Mouse (Mus musculus) forebrain, embryonic 14.5 days (tissue): Measurements from ENCODE around the gene Doc2b. TPM values are rescaled to one million over a fixed set of nuclear protein-coding genes. Genes with fewer than 3 reads are reported as not detected.

Source experiments
- ATAC-seq: fragments of 200-750 bp; cut with Nextera tagmentation; 2 replicates; pipeline ENCODE4 v1.8.0; 2017; ENCODE audit warnings: mild to moderate bottlenecking, moderate library complexity
- DNase-seq: peaks from one replicate; pipeline ENCODE4 v3.0.0-alpha.2; 2015; ENCODE audit warnings: low spot score
- H3K27ac ChIP-seq: fragments of 300-500 bp; sonication (generic); 2 replicates; pipeline ENCODE4 v1.5.1; 2014; ENCODE audit warnings: low read depth, mild to moderate bottlenecking, control low read depth, low read length, moderate library complexity
- H3K27me3 ChIP-seq: fragments of 300-500 bp; sonication (generic); replicated peaks from 2 replicates; pipeline ENCODE4 v1.6.1; 2014; ENCODE audit warnings: low read length, control low read depth, mixed read lengths; ENCODE audit not compliant: control insufficient read depth, insufficient read depth
- H3K36me3 ChIP-seq: fragments of 300-500 bp; sonication (generic); 2 replicates; pipeline ENCODE4 v1.6.1; 2014; ENCODE audit warnings: low read length, control low read depth; ENCODE audit not compliant: control insufficient read depth, insufficient read depth
- H3K4me1 ChIP-seq: fragments of 300-500 bp; sonication (generic); 2 replicates; pipeline ENCODE4 v1.6.1; 2014; ENCODE audit warnings: antibody characterized with exemption, low read length, control low read depth; ENCODE audit not compliant: control insufficient read depth, insufficient read depth
- H3K4me2 ChIP-seq: fragments of 300-500 bp; sonication (generic); 2 replicates; pipeline ENCODE4 v1.6.1; 2014; ENCODE audit warnings: mild to moderate bottlenecking, control low read depth, low read length
- H3K4me3 ChIP-seq: fragments of 300-500 bp; sonication (generic); 2 replicates; pipeline ENCODE4 v1.5.1; 2014; ENCODE audit warnings: low read depth, low read length, control low read depth
- H3K9ac ChIP-seq: fragments of 300-500 bp; sonication (generic); 2 replicates; pipeline ENCODE4 v1.6.1; 2014; ENCODE audit warnings: mild to moderate bottlenecking, low read length, control low read depth, moderate library complexity
- H3K9me3 ChIP-seq: fragments of 300-500 bp; sonication (generic); replicated peaks from 2 replicates; pipeline ENCODE4 v1.6.1; 2016; ENCODE audit warnings: low read length, control low read depth, mixed read lengths; ENCODE audit not compliant: control insufficient read depth
- WGBS: fragments of 180-500 bp; shearing (Covaris S2); extraction: QIAGEN DNeasy Blood & Tissue Kit; methylation state at CpG from one replicate; pipeline ENCODE4 v1.1.7; 2014; 5-methylcytosine and 5-hydroxymethylcytosine counted together
- polyA plus RNA-seq: library from polyadenylated mRNA; unstranded; fragments of >200 nt; fragmentation: Nextera tagmentation; extraction: Ambion mirVana; gene quantifications from 2 replicates; pipeline ENCODE4 v1.2.1, GENCODE M21; 2014

Doc2b gene
- 1.5 and 1.8 TPM in 2 replicates for polyA plus RNA-seq

GRCm38 (mm10) chr11:75796029-75796445, at the start of gene Doc2b:
Gene Doc2b, minus strand, starts transcription at chr11:75796049.
- Histone ChIP-seq H3K27ac (no peak within 1 kb of the TSS), H3K9ac (peak within 1 kb of the TSS; percentile 53), H3K36me3 (no peaks in the 10 kb centered on the region), H3K4me2 (peak within 1 kb of the TSS; percentile 55), H3K27me3 (peaks cover 42% of the 10 kb centered on the region), H3K4me1 (no peaks in the 10 kb centered on the region), H3K4me3 (peak within 1 kb of the TSS; percentile 47), H3K9me3 (no peaks in the 10 kb centered on the region)
- peak; percentile 66 for DNase-seq
- ATAC-seq = peak; percentile 89
- 4% methylated on average over 30 of the region's 37 CpGs for WGBS

GRCm38 (mm10) chr11:75842904-75843619, 47.2 kb upstream of the Doc2b start:
- Histone ChIP-seq H3K4me2 (no peak overlapping the region), H3K27me3 (no peaks in the 10 kb centered on the region), H3K4me1 (0 out of 2 replicates have a peak, but pooled peaks cover 8% of the 10 kb centered on the region), H3K36me3 (no peaks in the 10 kb centered on the region), H3K9me3 (no peaks in the 10 kb centered on the region), H3K9ac (no peak overlapping the region), H3K27ac (no peak overlapping the region), H3K4me3 (no peak overlapping the region)
- no peak for ATAC-seq
- no peak for DNase-seq
- 80% methylated on average over 4 of the region's 4 CpGs for WGBS

- DNase-seq (no peak), ATAC-seq (no peak)
- Histone ChIP-seq H3K27ac (no peak overlapping the region), H3K27me3 (no peaks in the 10 kb centered on the region), H3K9ac (no peak overlapping the region), H3K4me2 (no peak overlapping the region), H3K4me1 (0 out of 2 replicates have a peak, but pooled peaks cover 8% of the 10 kb centered on the region), H3K4me3 (no peak overlapping the region), H3K9me3 (no peaks in the 10 kb centered on the region), H3K36me3 (no peaks in the 10 kb centered on the region)
- WGBS = 70% methylated on average over 3 of the region's 3 CpGs
Observed at GRCm38 (mm10) chr11:75841503-75841902, 45.7 kb upstream of the Doc2b start.

GRCm38 (mm10) chr11:75839536-75840430, 43.9 kb upstream of the Doc2b start:
- no peak overlapping the region for H3K4me3 ChIP-seq
- H3K9me3 ChIP-seq = no peaks in the 10 kb centered on the region
- no peak for ATAC-seq
- no peak overlapping the region for H3K4me2 ChIP-seq
- peak; percentile 35 for DNase-seq
- no peaks in the 10 kb centered on the region for H3K27me3 ChIP-seq
- WGBS = 72% methylated on average over 12 of the region's 12 CpGs
- 0 out of 2 replicates have a peak, but pooled peaks cover 6% of the 10 kb centered on the region for H3K4me1 ChIP-seq
- no peak overlapping the region for H3K9ac ChIP-seq
- no peak overlapping the region for H3K27ac ChIP-seq
- H3K36me3 ChIP-seq = no peaks in the 10 kb centered on the region

GRCm38 (mm10) chr11:75838861-75839426, 43.1 kb upstream of the Doc2b start:
- ATAC-seq = no peak
- H3K9ac ChIP-seq = no peak overlapping the region

GRCm38 (mm10) chr11:75836240-75836610, 40.4 kb upstream of the Doc2b start:
- 54% methylated on average over 11 of the region's 11 CpGs for WGBS
- Histone ChIP-seq H3K36me3 (no peaks in the 10 kb centered on the region), H3K4me2 (no peak overlapping the region), H3K9me3 (no peaks in the 10 kb centered on the region), H3K4me1 (0 out of 2 replicates have a peak, but pooled peaks cover 6% of the 10 kb centered on the region), H3K27me3 (no peaks in the 10 kb centered on the region), H3K27ac (no peak overlapping the region), H3K9ac (no peak overlapping the region), H3K4me3 (no peak overlapping the region)
- DNase-seq = no peak
- ATAC-seq = no peak

More at GRCm38 (mm10) chr11:75838861-75839426, 43.1 kb upstream of the Doc2b start:
- DNase-seq = no peak
- Histone ChIP-seq H3K27me3 (no peaks in the 10 kb centered on the region), H3K36me3 (no peaks in the 10 kb centered on the region), H3K4me1 (0 out of 2 replicates have a peak, but pooled peaks cover 6% of the 10 kb centered on the region), H3K4me2 (no peak overlapping the region), H3K9me3 (no peaks in the 10 kb centered on the region), H3K27ac (no peak overlapping the region), H3K4me3 (no peak overlapping the region)
- 78% methylated on average over 10 of the region's 10 CpGs for WGBS

- DNase-seq (no peak), ATAC-seq (no peak)
- H3K4me1 ChIP-seq = 0 out of 2 replicates have a peak, but pooled peaks cover 6% of the 10 kb centered on the region
- H3K9ac ChIP-seq = no peak overlapping the region
- 85% methylated on average over 11 of the region's 11 CpGs for WGBS
- no peaks in the 10 kb centered on the region for H3K9me3 ChIP-seq
- H3K4me3 ChIP-seq = no peak overlapping the region
- no peak overlapping the region for H3K4me2 ChIP-seq
- H3K36me3 ChIP-seq = no peaks in the 10 kb centered on the region
- no peak overlapping the region for H3K27ac ChIP-seq
- H3K27me3 ChIP-seq = no peaks in the 10 kb centered on the region
Observed at GRCm38 (mm10) chr11:75835587-75836239, 39.9 kb upstream of the Doc2b start.

- Histone ChIP-seq H3K9ac (no peak overlapping the region), H3K36me3 (no peaks in the 10 kb centered on the region), H3K27me3 (no peaks in the 10 kb centered on the region), H3K4me3 (no peak overlapping the region), H3K27ac (no peak overlapping the region), H3K9me3 (no peaks in the 10 kb centered on the region), H3K4me2 (no peak overlapping the region), H3K4me1 (no peaks in the 10 kb centered on the region)
- ATAC-seq = no peak
- 89% methylated on average over 6 of the region's 6 CpGs for WGBS
- no peak for DNase-seq
Observed at GRCm38 (mm10) chr11:75833081-75833480, 37.2 kb upstream of the Doc2b start.
